Mouse (Mus musculus) spleen, postnatal 14 days (tissue): Measurements from ENCODE around the gene Lrmda.

Experiments used
- DNase-seq, 2 experiments: peaks; one replicate each; pipeline ENCODE4 v3.0.0; 2021 to 2022; ENCODE audit warnings: low spot score in 2 of 2

Lrmda gene

DNA sequence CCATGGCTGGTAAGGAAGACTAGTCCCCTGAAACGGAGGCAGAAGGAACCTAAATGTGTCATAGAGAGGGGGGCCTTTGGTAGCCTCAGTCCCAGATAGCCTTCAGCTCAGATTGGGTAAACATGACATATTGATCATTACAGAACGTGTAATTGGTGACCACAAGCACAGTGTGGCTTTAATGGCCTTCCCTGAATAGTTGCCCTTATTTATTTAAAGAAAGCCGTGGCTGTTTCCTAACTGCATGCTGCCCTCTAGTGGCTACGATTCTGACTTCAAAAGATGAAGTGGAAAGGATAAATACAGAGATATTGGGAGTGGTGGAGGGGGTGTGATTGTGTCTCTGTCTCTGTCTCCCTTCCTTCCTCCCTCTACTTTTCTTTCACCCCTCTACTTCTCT lies 1026.8 kb downstream of the Lrmda start:
- peak in 1 of 2 experiments; percentile 11 for DNase-seq

DNA sequence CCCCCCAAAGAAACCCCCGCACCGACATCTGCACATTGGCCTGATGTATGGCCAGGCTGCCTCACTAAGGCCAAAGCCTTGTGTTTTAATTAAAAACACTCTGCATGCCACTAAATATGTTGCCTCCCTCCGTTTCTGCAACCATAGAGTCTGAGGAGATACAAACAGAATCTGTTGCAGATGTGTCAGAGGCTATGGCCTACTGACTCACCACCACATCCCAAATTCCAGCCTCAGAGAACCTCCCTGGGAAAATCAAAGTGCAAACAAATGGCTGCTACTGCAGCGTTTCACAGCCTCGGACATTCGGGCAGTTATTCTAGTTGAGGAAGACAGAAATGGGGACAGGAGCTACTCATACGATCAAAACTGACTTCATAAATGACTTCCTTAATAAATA lies 1031.9 kb downstream of the Lrmda start:
- no peak for DNase-seq

- no peak for DNase-seq
Observed at GRCm38 (mm10) chr14:23052833-23053592, 1033.5 kb downstream of the Lrmda start.

DNA sequence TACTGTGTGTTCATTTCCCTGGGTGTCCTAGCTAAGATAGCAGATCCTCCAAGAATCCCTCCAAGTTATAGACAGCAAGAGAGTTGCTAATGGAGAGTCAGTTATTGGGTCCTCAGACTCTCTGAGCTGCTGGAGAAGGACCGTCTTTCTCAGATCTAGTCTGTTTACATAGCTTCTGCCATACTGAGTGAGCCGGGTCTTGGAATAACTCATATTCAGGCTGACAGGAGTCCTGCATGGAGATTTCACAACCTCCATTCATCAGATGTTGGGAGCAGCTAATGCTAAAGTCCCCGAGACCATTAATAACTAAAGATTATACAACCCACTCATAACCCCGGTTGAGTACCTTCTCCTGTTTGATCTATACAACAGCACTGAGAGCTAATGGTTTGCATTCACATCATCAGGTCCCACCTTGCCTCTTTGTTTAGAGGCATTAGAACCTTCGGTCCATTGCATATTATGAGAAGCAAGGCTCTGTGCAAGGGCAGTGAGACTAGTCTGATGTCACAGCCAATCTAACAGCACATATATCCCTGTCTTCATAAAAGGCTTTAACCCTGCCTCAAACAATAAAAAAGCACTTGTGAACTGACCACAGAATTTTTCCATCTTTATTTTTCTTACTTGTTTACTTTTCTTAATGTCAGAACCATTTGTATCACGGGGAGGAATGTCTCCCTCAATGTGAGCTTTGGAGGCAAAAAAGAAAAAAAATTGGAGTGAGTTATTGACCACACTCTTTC lies 1037.9 kb downstream of the Lrmda start:
- no peak for DNase-seq

GRCm38 (mm10) chr14:23057987-23058386 lies 1038.5 kb downstream of the Lrmda start:
- no peak for DNase-seq

DNA sequence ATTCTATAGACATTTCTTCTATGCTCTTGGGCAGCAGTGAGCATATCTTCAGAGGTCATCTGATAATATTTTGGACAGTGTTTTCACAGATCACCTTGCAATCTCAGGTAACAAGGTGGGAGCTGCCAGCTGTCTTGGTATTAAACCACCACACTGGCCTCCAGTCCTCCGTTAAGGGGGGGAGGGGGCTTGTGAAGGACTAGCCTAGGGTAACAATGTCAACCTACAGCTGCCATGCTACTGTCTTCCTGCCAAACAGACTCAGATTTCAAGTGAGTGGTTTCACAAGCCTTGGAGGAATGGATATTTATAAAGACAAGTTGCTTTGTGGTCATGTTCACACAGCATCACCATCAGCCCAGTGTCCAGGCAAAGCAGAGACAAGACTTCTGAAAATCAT lies 1059.2 kb downstream of the Lrmda start:
- DNase-seq, result no peak

GRCm38 (mm10) chr14:23084241-23084773 lies 1064.8 kb downstream of the Lrmda start:
- no peak for DNase-seq

- DNase-seq, result no peak
Observed at GRCm38 (mm10) chr14:23084797-23085196, 1065.3 kb downstream of the Lrmda start.

GRCm38 (mm10) chr14:23093306-23093705 lies 1073.8 kb downstream of the Lrmda start:
- DNase-seq, result no peak

GRCm38 (mm10) chr14:23094546-23095157 lies 1075.1 kb downstream of the Lrmda start:
- no peak for DNase-seq

- no peak for DNase-seq
Observed at GRCm38 (mm10) chr14:23095158-23096016, 1075.9 kb downstream of the Lrmda start.

- no peak for DNase-seq
Observed at GRCm38 (mm10) chr14:23096017-23096336, 1076.5 kb downstream of the Lrmda start.

GRCm38 (mm10) chr14:23096405-23096804 lies 1076.9 kb downstream of the Lrmda start:
- DNase-seq, result no peak
